Mouse (Mus musculus) ES-Bruce4 (cell line): ENCODE measurements around the gene Tmem47. TPM values are rescaled to one million over a fixed set of nuclear protein-coding genes. Genes with fewer than 3 reads are reported as not detected.

Experiments
- H3K27ac ChIP-seq: 2 replicates; pipeline ENCODE4 v1.5.1; 2012; ENCODE audit warnings: low read length, inconsistent platforms; ENCODE audit not compliant: insufficient read depth
- H3K27me3 ChIP-seq: 2 replicates; pipeline ENCODE4 v1.6.1; 2012; ENCODE audit warnings: mild to moderate bottlenecking, low read length, inconsistent platforms; ENCODE audit not compliant: control insufficient read depth, poor library complexity, insufficient read depth, severe bottlenecking
- H3K36me3 ChIP-seq: 2 replicates; pipeline ENCODE4 v1.6.1; 2012; ENCODE audit warnings: inconsistent platforms, mild to moderate bottlenecking, low read length, moderate library complexity; ENCODE audit not compliant: control insufficient read depth, poor library complexity, insufficient read depth, severe bottlenecking
- H3K4me1 ChIP-seq: one replicate; pipeline ENCODE4 v1.8.1; 2011; ENCODE audit warnings: low read length; ENCODE audit not compliant: control insufficient read depth, insufficient read depth
- H3K4me3 ChIP-seq: 2 replicates; pipeline ENCODE4 v1.5.1; 2011; ENCODE audit warnings: low read depth, mild to moderate bottlenecking, low read length
- H3K9ac ChIP-seq: 2 replicates; pipeline ENCODE4 v1.6.1; 2012; ENCODE audit warnings: low read depth, mild to moderate bottlenecking, inconsistent platforms; ENCODE audit not compliant: poor library complexity, severe bottlenecking
- H3K9me3 ChIP-seq: replicated peaks from 2 replicates; pipeline ENCODE4 v1.6.1; 2012; ENCODE audit warnings: mild to moderate bottlenecking, low read length, inconsistent platforms; ENCODE audit not compliant: control insufficient read depth, poor library complexity, insufficient read depth, severe bottlenecking
- CTCF ChIP-seq: IDR thresholded peaks from one replicate; pipeline ENCODE4 v1.8.1; 2011; ENCODE audit warnings: low read depth, low read length
- EP300 ChIP-seq: IDR thresholded peaks from 2 replicates; pipeline ENCODE4 v1.6.1; 2011; ENCODE audit warnings: low read depth, low read length; ENCODE audit not compliant: insufficient read depth
- POLR2A ChIP-seq: IDR thresholded peaks from one replicate; pipeline ENCODE4 v1.8.1; 2011; ENCODE audit warnings: low read length; ENCODE audit not compliant: insufficient read depth
- polyA plus RNA-seq: library from polyadenylated mRNA; stranded (reverse); fragments of >200 nt; gene quantifications from 2 replicates; pipeline ENCODE4 v1.2.4, GENCODE M21; 2011; ENCODE audit warnings: low read depth; ENCODE audit not compliant: missing spikeins, insufficient read depth, insufficient read length

Gene Tmem47
- 38.9 and 39.7 TPM in 2 replicates for polyA plus RNA-seq

- H3K4me1 ChIP-seq = no peaks in the 10 kb centered on the region
- peak within 1 kb of the TSS; percentile 48 for H3K9ac ChIP-seq
- H3K36me3 ChIP-seq = no peaks in the 10 kb centered on the region
- H3K27me3 ChIP-seq = no peaks in the 10 kb centered on the region
- no peaks in the 10 kb centered on the region for H3K9me3 ChIP-seq
- H3K27ac ChIP-seq = peak within 1 kb of the TSS; percentile 51; the same call in 1 of the 2 replicates
- TF ChIP-seq CTCF (no peak), POLR2A (peak; percentile 21)
- peak within 1 kb of the TSS; percentile 85 for H3K4me3 ChIP-seq
These were observed at the start of gene Tmem47 for GRCm38 (mm10) chrX:81070210-81070803. Tmem47 (plus strand) TSS chrX:81070698.

GRCm38 (mm10) chrX:81070804-81071461 is 435 bp downstream of the Tmem47 start:
- H3K9ac ChIP-seq = peak overlapping the region; percentile 48
- H3K36me3 ChIP-seq = no peaks in the 10 kb centered on the region
- H3K27me3 ChIP-seq = no peaks in the 10 kb centered on the region
- 0 out of 2 replicates have a peak overlapping the region, but pooled peaks have one; percentile 45 for H3K27ac ChIP-seq
- no peaks in the 10 kb centered on the region for H3K4me1 ChIP-seq
- no peak for TF ChIP-seq POLR2A
- TF ChIP-seq CTCF = no peak
- TF ChIP-seq EP300 = no peak
- no peaks in the 10 kb centered on the region for H3K9me3 ChIP-seq
- H3K4me3 ChIP-seq = peak overlapping the region; percentile 85

GRCm38 (mm10) chrX:81071746-81072640 is 1.5 kb downstream of the Tmem47 start:
- Histone ChIP-seq H3K4me1 (no peaks in the 10 kb centered on the region), H3K9ac (peak overlapping the region; percentile 48), H3K9me3 (no peaks in the 10 kb centered on the region), H3K36me3 (no peaks in the 10 kb centered on the region), H3K27me3 (no peaks in the 10 kb centered on the region), H3K4me3 (peak overlapping the region; percentile 54), H3K27ac (no peak overlapping the region)
- TF ChIP-seq EP300 (no peak), POLR2A (no peak), CTCF (no peak)

- TF ChIP-seq EP300 (no peak), POLR2A (no peak), CTCF (no peak)
- H3K4me1 ChIP-seq = no peaks in the 10 kb centered on the region
- H3K36me3 ChIP-seq = no peaks in the 10 kb centered on the region
- H3K9ac ChIP-seq = no peak overlapping the region
- H3K9me3 ChIP-seq = no peaks in the 10 kb centered on the region
- no peak overlapping the region for H3K27ac ChIP-seq
- H3K4me3 ChIP-seq = no peak overlapping the region
- H3K27me3 ChIP-seq = no peaks in the 10 kb centered on the region
These were observed 2.2 kb downstream of the Tmem47 start for GRCm38 (mm10) chrX:81072651-81073050.

GRCm38 (mm10) chrX:81073834-81074233 is 3.3 kb downstream of the Tmem47 start:
- Histone ChIP-seq H3K27ac (no peak overlapping the region), H3K36me3 (no peaks in the 10 kb centered on the region), H3K4me1 (no peaks in the 10 kb centered on the region), H3K4me3 (no peak overlapping the region), H3K9me3 (no peaks in the 10 kb centered on the region), H3K9ac (no peak overlapping the region), H3K27me3 (no peaks in the 10 kb centered on the region)
- no peak for TF ChIP-seq POLR2A
- TF ChIP-seq CTCF = no peak
- TF ChIP-seq EP300 = no peak

GRCm38 (mm10) chrX:81078522-81078921 is 8.0 kb downstream of the Tmem47 start:
- no peak for TF ChIP-seq CTCF
- no peak for TF ChIP-seq POLR2A
- no peak for TF ChIP-seq EP300
- H3K4me3 ChIP-seq = no peak overlapping the region
- H3K9me3 ChIP-seq = no peaks in the 10 kb centered on the region
- H3K9ac ChIP-seq = no peak overlapping the region
- no peaks in the 10 kb centered on the region for H3K4me1 ChIP-seq
- H3K36me3 ChIP-seq = no peaks in the 10 kb centered on the region
- no peaks in the 10 kb centered on the region for H3K27me3 ChIP-seq
- H3K27ac ChIP-seq = no peak overlapping the region
